Mouse (Mus musculus): ENCODE results near the gene Brms1l. TPM values are rescaled to one million over a fixed set of nuclear protein-coding genes. Genes with fewer than 3 reads are reported as not detected.

Brms1l gene
- total RNA-seq, 1 experiment = 23.5 TPM

DNA sequence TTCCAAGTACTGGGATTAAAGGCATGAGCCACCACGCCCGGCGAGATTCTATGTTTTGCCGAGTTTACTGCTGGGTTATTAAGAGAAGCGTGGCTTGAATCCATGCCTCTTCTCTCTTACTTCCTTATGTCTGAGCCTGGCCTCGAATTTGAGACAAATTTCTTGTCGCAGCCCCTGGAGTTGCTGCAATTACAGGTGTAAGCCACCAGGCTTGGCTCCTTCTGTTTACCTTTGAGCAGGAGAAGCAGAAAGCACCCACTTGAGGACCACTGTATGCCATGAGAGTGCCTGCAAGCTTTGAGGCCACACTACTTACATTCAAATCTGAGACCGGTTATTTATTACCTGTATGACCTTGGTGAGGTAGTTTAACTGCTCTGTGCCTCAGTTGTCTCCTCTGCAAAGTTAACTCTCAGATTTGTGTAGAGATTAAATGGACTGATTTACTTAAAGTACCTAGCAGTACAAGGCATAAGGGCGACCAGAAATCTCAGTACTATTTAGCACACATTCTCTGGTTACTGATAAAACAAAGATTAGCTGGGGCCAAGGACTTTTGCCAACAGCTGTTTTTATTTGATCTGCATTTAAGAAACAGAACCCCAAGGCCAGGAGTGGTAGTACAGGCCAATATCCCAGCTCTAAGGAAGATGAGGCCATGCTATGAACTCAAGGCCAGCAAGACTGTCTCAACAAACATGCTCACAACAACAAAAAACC lies 2.1 kb upstream of the Brms1l start:
- no peak for DNase-seq (ENCODE audit: low read depth, low spot score)
- in situ Hi-C loops (cut with MboI; ENCODE audit: low sequenced_read_pairs in 2 of 2, unreplicated experiment in 2 of 2) = no loop called here
- H3K4me1 ChIP-seq (ENCODE audit: control insufficient read depth in 2 of 2, insufficient read depth in 2 of 2, low read length in 2 of 2, poor library complexity in 1 of 2) = no peaks in the 10 kb centered on the region; a peak in 1 of 4 replicates

DNA sequence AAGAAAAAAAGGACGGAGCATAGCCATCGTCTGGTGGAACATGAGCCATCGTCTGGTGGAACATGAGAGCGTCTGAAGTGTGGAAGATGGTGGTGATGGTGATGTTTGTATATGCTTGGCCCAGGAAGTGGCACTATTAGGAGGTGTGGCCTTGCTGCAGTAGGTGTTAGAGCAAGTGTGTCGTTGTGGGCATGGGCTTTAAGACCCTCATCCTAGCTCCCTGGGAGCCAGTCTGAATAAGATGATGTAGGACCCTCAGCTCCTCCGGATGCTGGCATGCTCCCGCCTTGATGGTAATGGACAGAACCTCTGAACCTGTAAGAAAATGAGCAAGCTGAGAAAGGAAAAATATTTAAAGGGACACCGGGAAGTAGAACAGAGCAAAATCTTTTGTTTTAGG lies 1.2 kb upstream of the Brms1l start:
- in situ Hi-C loops (cut with MboI; ENCODE audit: low sequenced_read_pairs in 2 of 2, unreplicated experiment in 2 of 2) = no loop called here
- H3K9ac ChIP-seq (ENCODE audit: insufficient read depth, low read depth, low read length, poor library complexity, severe bottlenecking) = no peak overlapping the region
- DNase-seq (ENCODE audit: low read depth, low spot score) = no peak
- no peaks in the 10 kb centered on the region for H3K36me3 ChIP-seq (ENCODE audit: control insufficient read depth, insufficient read depth, low read length, poor library complexity, severe bottlenecking)
- no peaks in the 10 kb centered on the region for H3K9me3 ChIP-seq (ENCODE audit: control insufficient read depth, insufficient read depth, low read depth, low read length)
- TF ChIP-seq ZC3H11A (IDR thresholded peaks at IDR 0.05; ENCODE audit: borderline replicate concordance, low read depth, low read length) (no peak), ZNF384 (IDR thresholded peaks at IDR 0.05; ENCODE audit: low read depth, low read length) (no peak), CHD2 (IDR thresholded peaks at IDR 0.05; ENCODE audit: low read depth, low read length) (no peak), HCFC1 (IDR thresholded peaks at IDR 0.05; ENCODE audit: borderline replicate concordance, insufficient read depth, low read length) (no peak), MAFK (IDR thresholded peaks at IDR 0.05; ENCODE audit: insufficient read depth, low read depth, low read length) (no peak)
- no peaks in the 10 kb centered on the region; a peak in 1 of 4 replicates for H3K4me1 ChIP-seq (ENCODE audit: control insufficient read depth in 2 of 2, insufficient read depth in 2 of 2, low read length in 2 of 2, poor library complexity in 1 of 2)
- H3K27ac ChIP-seq (ENCODE audit: insufficient read depth, low read depth, low read length, poor library complexity, severe bottlenecking) = no peak overlapping the region
- H3K4me3 ChIP-seq (ENCODE audit: insufficient read depth in 1 of 2, low read depth in 1 of 2, low read length in 2 of 2, poor library complexity in 1 of 2, severe bottlenecking in 1 of 2) = no peak overlapping the region

More for the DNA sequence above, 2.1 kb upstream of the Brms1l start:
- TF ChIP-seq CHD2 (IDR thresholded peaks at IDR 0.05; ENCODE audit: low read depth, low read length) (no peak), ZC3H11A (IDR thresholded peaks at IDR 0.05; ENCODE audit: borderline replicate concordance, low read depth, low read length) (no peak), ZNF384 (IDR thresholded peaks at IDR 0.05; ENCODE audit: low read depth, low read length) (no peak), HCFC1 (IDR thresholded peaks at IDR 0.05; ENCODE audit: borderline replicate concordance, insufficient read depth, low read length) (no peak), MAFK (IDR thresholded peaks at IDR 0.05; ENCODE audit: insufficient read depth, low read depth, low read length) (no peak)
- H3K27ac ChIP-seq (ENCODE audit: insufficient read depth, low read depth, low read length, poor library complexity, severe bottlenecking) = no peak overlapping the region
- H3K9ac ChIP-seq (ENCODE audit: insufficient read depth, low read depth, low read length, poor library complexity, severe bottlenecking) = no peak overlapping the region
- H3K36me3 ChIP-seq (ENCODE audit: control insufficient read depth, insufficient read depth, low read length, poor library complexity, severe bottlenecking) = no peaks in the 10 kb centered on the region
- H3K4me3 ChIP-seq (ENCODE audit: insufficient read depth in 1 of 2, low read depth in 1 of 2, low read length in 2 of 2, poor library complexity in 1 of 2, severe bottlenecking in 1 of 2) = no peak overlapping the region
- H3K9me3 ChIP-seq (ENCODE audit: control insufficient read depth, insufficient read depth, low read depth, low read length) = no peaks in the 10 kb centered on the region

- Histone ChIP-seq H3K9me3 (ENCODE audit: control insufficient read depth, insufficient read depth, low read depth, low read length) (no peaks in the 10 kb centered on the region), H3K36me3 (ENCODE audit: control insufficient read depth, insufficient read depth, low read length, poor library complexity, severe bottlenecking) (no peaks in the 10 kb centered on the region), H3K4me1 (ENCODE audit: control insufficient read depth in 2 of 2, insufficient read depth in 2 of 2, low read length in 2 of 2, poor library complexity in 1 of 2) (no peaks in the 10 kb centered on the region; a peak in 1 of 4 replicates), H3K27ac (ENCODE audit: insufficient read depth, low read depth, low read length, poor library complexity, severe bottlenecking) (no peak overlapping the region), H3K4me3 (ENCODE audit: insufficient read depth in 1 of 2, low read depth in 1 of 2, low read length in 2 of 2, poor library complexity in 1 of 2, severe bottlenecking in 1 of 2) (peak overlapping the region; percentile 41 to 99), H3K9ac (ENCODE audit: insufficient read depth, low read depth, low read length, poor library complexity, severe bottlenecking) (no peak overlapping the region)
- DNase-seq (ENCODE audit: low read depth, low spot score) = no peak
- in situ Hi-C loops (cut with MboI; ENCODE audit: low sequenced_read_pairs in 2 of 2, unreplicated experiment in 2 of 2) = no loop called here
- TF ChIP-seq CHD2 (IDR thresholded peaks at IDR 0.05; ENCODE audit: low read depth, low read length) = no peak
- TF ChIP-seq ZC3H11A (IDR thresholded peaks at IDR 0.05; ENCODE audit: borderline replicate concordance, low read depth, low read length) = no peak
- TF ChIP-seq HCFC1 (IDR thresholded peaks at IDR 0.05; ENCODE audit: borderline replicate concordance, insufficient read depth, low read length) = no peak
- TF ChIP-seq ZNF384 (IDR thresholded peaks at IDR 0.05; ENCODE audit: low read depth, low read length) = no peak
- TF ChIP-seq MAFK (IDR thresholded peaks at IDR 0.05; ENCODE audit: insufficient read depth, low read depth, low read length) = no peak
These were observed 296 bp upstream of the Brms1l start for GRCm38 (mm10) chr12:55835857-55836198.

- no peak overlapping the region for H3K4me3 ChIP-seq (ENCODE audit: insufficient read depth in 1 of 2, low read depth in 1 of 2, low read length in 2 of 2, poor library complexity in 1 of 2, severe bottlenecking in 1 of 2)
- no peaks in the 10 kb centered on the region for H3K9me3 ChIP-seq (ENCODE audit: control insufficient read depth, insufficient read depth, low read depth, low read length)
- no peak overlapping the region for H3K9ac ChIP-seq (ENCODE audit: insufficient read depth, low read depth, low read length, poor library complexity, severe bottlenecking)
- peaks cover 4% of the 10 kb centered on the region for H3K36me3 ChIP-seq (ENCODE audit: control insufficient read depth, insufficient read depth, low read length, poor library complexity, severe bottlenecking)
- no peaks in the 10 kb centered on the region; a peak in 1 of 4 replicates for H3K4me1 ChIP-seq (ENCODE audit: control insufficient read depth in 2 of 2, insufficient read depth in 2 of 2, low read length in 2 of 2, poor library complexity in 1 of 2)
- DNase-seq (ENCODE audit: low read depth, low spot score) = no peak
- in situ Hi-C loops (cut with MboI; ENCODE audit: low sequenced_read_pairs in 2 of 2, unreplicated experiment in 2 of 2) = no loop called here
- no peak overlapping the region for H3K27ac ChIP-seq (ENCODE audit: insufficient read depth, low read depth, low read length, poor library complexity, severe bottlenecking)
- no peak for TF ChIP-seq ZC3H11A (IDR thresholded peaks at IDR 0.05; ENCODE audit: borderline replicate concordance, low read depth, low read length)
- TF ChIP-seq CHD2 (IDR thresholded peaks at IDR 0.05; ENCODE audit: low read depth, low read length) = no peak
- no peak for TF ChIP-seq ZNF384 (IDR thresholded peaks at IDR 0.05; ENCODE audit: low read depth, low read length)
- TF ChIP-seq HCFC1 (IDR thresholded peaks at IDR 0.05; ENCODE audit: borderline replicate concordance, insufficient read depth, low read length) = no peak
- TF ChIP-seq MAFK (IDR thresholded peaks at IDR 0.05; ENCODE audit: insufficient read depth, low read depth, low read length) = peak; percentile 52; the same call in 1 of the 2 replicates
These were observed 1.4 kb downstream of the Brms1l start for GRCm38 (mm10) chr12:55837495-55837894.
